Mouse (Mus musculus): ENCODE data around the gene Kcnc4. TPM values are rescaled to one million over a fixed set of nuclear protein-coding genes. Genes with fewer than 3 reads are reported as not detected.

Gene Kcnc4
- total RNA-seq (2023) = not detected

DNA sequence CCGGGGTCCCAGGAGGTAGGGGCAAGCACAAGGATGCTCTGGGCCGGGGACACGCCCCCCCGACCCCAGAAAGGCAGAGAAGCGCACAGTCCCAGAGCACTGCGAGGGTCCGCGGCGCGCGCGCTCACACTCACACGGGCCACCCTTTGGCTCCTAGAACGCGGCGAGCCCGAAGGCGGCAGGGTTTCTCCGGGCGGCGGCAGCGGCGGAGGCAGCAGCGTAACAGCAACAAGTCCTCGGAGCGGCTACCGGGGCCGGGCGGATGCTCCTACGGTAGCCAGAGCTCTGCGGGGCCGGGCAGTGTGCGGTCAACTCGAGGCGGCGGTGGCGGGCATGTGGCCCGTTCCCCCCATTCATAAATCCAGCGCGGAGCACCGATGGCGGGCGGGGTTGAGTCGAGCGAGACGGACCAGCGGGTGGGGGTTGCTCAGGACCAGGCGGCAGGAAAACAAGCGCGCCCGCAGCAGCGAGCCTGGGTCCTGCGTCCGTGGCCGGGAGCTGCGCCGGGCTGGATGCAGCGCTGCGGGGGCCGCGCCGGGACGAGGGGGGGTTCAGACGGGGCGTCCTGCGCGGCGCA is at the start of gene Kcnc4:
TSS of gene Kcnc4 (minus strand) at position 357 of the 577 bp plus-strand sequence.

Other genes with a start within 250 kb of the Kcnc4 start
- gene Cym, start 237.8 kb downstream of the Kcnc4 start, total RNA-seq (2023) = not detected
- not detected for gene A630076J17Rik, start 228.9 kb downstream of the Kcnc4 start, total RNA-seq (2023)
- not detected for gene Prok1, start 219.8 kb downstream of the Kcnc4 start, total RNA-seq (2023)
- 10 to 100 TPM; 45.8 to 49.7 TPM for gene Lamtor5, start 180.7 kb downstream of the Kcnc4 start, total RNA-seq (2023)
- gene Slc16a4, start 168.3 kb downstream of the Kcnc4 start, total RNA-seq (2023) = under 1 TPM; 0.28 to 0.33 TPM
- gene Rbm15, start 125.9 kb downstream of the Kcnc4 start, total RNA-seq (2023) = 10 to 100 TPM; 33.7 to 33.9 TPM
- gene Slc6a17, start 58.5 kb upstream of the Kcnc4 start, total RNA-seq (2023) = not detected
- not detected for gene Ubl4b, start 95.5 kb upstream of the Kcnc4 start, total RNA-seq (2023)
- gene Alx3, start 135.5 kb upstream of the Kcnc4 start, total RNA-seq (2023) = not detected
- not detected for gene Gm10961, start 171.8 kb upstream of the Kcnc4 start, total RNA-seq (2023)
- gene Strip1, start 172.1 kb upstream of the Kcnc4 start, total RNA-seq (2023) = 10 to 100 TPM; 36.1 to 39.0 TPM
- gene Ahcyl1, start 237.0 kb upstream of the Kcnc4 start, total RNA-seq (2023) = 10 to 100 TPM; 38.6 to 41.7 TPM

Data from neutrophil, adult 83 days (primary cell).